Mouse (Mus musculus): ENCODE data around the gene Crtc1. TPM values are rescaled to one million over a fixed set of nuclear protein-coding genes. Genes with fewer than 3 reads are reported as not detected.

The Crtc1 gene
- total RNA-seq, 4 experiments from 2014 or later: 25.3 to 52.7 (median 36.5) TPM

DNA sequence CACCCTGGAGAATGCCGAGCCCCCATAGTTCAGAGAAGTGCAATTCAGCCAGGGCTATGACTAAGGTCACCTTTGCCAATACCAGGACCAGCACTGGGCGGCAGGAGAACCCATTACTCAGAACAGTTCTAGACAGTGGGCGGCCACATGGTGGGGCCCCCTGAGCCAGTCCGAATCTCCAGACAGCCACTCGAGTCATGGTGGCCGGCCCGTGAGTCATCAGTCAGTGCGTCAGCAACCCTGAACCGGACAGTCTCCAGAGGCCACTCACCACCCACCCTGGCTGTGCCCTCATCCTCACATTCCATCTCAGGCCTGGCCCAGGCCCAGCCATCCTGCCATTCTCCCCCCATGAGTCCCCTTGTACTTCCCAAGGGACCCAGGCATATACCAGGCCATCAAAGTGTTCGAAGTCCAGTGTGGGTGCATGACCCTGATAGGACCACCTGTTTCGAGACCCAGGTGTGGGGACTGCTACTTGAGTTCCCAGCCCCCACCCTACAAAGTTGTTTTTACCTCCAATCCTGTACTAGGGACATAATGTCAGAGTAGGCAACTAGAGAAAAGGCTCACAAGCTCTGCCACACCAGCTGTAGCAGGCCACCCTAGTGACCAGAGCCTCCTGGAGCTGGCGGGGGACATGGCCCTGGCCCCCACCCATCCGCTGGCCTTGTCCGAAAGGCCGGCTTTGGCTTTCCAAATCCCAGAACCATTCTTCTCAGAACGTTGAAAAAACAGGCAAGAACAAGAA, 22.6 kb upstream of the Crtc1 start:
- DNase-seq: peak; percentile 72

DNA sequence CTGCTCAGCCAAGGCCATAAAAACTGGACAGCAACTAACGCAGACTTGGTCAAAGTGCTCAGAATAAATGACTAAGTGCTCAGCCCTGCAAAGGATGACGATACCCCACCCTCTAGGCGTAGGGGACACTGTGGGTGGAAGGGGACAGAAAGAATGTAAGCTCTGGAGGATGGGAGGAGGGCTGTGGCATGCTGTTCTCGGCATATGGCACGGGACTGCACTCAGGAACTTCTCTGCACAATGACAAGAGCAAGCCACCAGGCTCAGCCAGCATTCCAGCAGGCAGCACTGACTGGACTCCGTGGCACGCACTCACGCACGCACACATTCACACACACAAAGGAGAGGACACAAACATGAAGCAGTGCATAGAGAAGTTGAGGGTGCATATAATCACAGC, 21.2 kb upstream of the Crtc1 start:
- no peak for DNase-seq

DNA sequence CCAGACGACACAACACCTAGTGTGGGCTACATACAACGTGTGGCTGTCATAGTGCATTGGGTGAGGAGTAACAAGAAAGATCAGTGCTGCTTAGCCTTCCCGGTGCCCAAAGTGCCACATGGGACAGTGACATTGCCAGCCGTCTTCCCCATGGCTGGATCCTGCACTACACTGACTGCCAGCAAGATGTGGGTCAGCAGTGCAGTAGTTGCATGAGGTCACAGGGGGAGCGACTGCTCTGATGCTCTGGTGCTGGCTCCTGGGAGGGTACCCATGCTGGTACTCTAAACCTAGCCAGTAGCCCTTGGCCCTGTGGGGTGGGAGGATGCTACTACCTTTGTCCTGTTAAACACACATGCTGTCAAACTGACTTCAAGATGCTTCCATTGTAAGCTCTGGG, 20.8 kb upstream of the Crtc1 start:
- no peak for DNase-seq

DNA sequence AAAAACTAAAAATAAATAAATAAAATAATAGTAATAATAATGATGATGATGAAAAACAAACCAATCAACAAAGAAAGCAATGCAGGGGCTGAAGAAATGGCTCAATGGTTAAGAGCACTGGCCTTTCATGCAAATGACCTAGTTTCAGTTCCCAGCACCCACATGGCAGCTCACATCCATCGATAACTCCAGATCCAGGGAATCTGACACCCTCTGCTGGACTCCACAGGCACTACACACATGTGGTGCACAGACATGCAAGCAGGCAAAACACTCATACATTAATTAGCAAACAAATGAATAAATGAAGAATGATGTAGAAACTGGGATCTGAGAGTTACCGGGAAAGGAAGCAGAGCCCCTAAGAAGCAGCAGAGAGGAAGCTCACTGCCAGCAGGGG, 20.3 kb upstream of the Crtc1 start:
- DNase-seq: no peak

DNA sequence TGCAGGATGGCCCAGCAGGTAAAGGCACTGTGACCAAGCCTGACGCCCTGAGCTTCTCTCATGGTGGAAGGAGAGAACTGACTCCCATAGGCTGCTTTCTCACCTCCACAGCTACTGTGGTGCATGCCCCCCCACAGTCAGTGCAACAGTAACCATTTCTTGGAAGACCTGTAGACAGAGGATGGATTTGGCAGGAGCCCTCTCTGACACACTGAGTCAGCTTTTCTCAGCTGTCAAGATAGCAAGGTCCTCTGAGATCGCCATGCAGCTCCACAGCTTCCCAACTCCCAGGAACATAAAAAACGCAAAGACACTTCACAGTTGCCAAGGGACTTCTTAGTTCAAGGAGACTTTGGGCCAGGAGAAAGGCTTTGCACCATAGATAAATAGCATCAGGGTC, 19.1 kb upstream of the Crtc1 start:
- peak; percentile 52 for DNase-seq

DNA sequence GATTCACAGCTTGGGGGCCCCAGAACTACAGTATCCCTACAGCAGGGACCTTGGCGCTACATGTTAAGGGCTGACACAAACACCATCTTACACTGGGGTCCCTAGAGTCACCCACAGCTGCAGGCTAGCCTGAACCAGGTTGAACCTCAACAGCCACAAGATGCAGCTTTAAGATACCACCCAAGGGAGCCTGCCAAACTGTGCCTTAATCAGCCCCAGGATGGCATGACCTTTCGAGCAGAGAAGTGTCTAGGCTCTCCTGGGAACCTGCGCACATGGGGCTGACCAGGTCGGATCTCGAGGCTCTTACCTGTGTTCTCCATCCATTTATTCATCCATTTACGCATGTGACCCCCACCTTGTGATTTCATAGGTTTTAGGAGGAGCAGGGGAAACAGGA, 18.5 kb upstream of the Crtc1 start:
- no peak for DNase-seq

DNA sequence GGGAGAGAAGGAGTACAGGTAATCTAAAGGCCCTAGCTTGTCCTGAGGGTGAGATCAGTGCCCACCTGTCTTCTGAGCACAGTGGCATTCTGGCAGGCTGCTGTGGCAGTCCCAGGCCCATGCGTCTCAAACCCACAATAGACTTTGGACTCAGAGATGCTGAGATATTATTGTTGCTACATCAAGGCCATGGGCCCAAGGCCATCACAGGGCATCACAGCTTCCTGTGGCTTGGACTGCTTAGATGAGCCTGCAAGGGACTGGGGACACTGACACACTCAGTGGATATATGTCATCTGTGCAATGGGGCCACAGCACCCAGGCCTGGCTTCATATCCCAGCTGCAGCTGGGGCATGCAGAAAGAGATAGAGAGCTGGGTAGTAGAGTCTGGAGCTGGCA, 17.6 kb upstream of the Crtc1 start:
- DNase-seq: peak; percentile 61

DNA sequence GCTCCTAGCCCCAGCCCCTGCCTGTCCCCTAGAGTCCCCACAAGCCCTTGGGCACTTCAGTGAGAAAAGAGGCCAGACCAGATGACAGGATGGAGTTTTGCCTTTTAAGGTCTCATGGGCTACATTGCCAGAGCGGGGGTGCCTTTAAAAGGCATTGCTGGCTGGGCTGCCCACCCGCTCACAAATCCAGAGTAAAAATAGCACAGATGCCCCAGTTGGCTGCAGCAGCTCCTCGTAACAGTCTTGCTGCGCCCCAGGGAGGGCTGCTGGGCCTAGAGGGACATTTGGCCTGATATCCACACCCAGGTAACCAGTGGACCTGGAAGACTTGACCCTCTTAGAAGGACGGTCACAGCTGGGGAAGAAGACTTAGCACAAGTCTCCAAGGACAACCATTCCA, 14.5 kb upstream of the Crtc1 start:
- no peak for DNase-seq

DNA sequence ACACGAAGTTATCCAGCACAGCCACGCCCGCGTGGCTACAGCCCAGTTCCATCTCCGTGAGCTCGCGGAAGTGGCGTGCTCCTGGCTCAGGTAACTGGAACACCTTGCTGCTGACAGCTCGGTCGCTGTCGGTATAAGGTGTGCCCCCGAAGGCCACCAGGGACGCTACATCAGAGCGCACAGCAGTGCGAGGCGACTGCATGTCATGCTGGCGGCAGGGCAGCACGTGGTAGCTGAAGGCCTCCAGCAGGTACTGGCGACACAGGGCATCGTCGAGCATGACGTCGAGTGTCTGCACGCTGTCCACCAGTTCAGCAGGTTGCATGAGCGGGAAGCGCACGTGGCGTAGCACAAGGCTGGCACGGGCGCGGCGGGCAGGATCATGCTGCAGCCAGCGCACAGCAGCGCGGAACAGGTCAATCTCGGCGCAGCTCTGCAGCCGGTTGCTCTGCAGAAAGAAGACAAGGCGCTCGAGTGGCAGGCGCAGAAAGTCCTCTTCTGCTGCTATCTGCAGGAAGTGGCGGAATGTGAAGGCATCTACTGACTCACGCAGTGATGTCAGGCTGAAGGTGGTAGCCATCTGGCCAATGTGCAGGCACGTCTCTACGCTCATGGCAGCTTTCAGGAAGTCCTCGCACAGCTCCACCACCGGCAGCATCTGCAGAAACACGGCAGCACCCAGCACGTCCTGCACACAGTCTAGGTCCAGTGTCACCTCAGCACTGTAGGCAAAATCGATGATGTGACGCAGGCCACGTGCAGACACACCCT, 13.0 kb upstream of the Crtc1 start:
- no peak for DNase-seq

DNA sequence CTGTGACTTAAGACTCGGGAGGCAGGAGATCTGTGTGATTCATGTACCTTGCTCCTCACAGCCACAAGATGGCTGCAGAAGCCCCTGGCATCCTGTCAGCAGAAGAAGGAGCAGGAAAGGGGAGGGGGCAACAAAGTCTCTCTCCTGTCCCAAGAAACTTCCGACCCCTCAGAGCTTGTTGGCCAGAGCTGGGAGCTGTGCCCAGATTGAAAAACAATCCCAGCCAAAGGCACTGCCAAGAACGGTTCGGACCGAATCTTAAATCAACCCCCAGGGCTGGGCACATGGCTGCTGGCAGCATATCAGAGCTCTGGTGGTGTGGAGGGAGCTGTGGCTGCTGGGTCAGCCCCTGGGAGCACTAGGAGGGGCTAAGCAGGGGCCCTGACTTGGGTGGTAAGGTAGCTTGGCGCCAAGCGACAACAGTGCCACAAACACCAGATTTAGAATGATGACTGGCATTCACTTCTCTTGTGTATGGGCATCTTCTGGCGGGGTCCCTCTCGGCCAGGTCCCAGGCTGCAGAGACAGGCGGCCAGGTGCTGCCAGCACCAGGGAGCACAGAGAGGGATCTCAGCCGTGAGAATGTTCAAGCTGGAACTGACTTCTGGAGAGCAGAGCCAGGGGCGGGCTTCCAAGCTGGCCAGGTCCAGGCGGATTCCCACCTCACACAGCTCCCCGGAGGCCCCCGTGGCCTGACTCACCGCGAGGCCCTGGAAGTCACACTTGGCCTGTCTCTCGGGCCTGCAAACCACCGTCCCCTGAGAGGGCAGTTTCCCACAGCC, 8.5 kb upstream of the Crtc1 start:
- no peak for DNase-seq

DNA sequence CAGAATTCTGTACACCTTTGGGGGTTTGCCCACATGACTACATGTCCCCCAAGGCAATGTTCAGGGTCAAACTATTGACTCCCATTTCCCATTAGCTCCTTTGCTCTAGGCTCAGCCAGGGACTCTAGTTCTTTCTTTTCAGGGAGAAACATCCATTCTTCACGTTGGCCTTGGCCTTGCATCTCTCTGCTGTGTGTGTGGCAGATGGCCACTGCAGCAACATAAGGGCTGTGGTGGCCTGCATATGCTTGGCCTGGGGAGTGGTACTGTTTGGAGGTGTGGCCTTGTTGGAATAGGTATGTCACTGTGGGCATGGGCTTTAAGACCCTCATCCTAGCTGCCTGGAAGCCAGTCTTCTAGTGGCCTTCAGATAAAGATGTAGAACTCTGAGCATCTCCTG, 6.6 kb upstream of the Crtc1 start:
- no peak for DNase-seq

DNA sequence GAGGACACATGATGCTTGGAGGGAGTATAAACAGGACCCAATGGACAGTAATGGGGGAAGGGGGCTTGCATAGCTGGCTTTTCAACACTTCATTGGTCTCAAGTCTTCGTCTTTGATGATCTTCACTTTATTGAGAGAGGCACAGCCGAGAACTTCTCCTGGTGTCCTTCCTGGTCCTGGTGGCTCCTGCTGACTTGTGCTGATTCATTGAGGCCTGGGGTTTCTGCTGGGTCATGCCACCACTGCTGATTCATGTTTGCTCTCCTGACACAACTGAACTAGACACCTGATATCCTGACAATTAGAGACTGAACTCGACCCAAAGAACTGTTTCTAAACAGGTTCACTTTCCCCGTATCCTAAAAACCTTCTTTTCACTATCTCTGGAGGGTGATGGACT, 3.9 kb upstream of the Crtc1 start:
- DNase-seq: no peak

DNA sequence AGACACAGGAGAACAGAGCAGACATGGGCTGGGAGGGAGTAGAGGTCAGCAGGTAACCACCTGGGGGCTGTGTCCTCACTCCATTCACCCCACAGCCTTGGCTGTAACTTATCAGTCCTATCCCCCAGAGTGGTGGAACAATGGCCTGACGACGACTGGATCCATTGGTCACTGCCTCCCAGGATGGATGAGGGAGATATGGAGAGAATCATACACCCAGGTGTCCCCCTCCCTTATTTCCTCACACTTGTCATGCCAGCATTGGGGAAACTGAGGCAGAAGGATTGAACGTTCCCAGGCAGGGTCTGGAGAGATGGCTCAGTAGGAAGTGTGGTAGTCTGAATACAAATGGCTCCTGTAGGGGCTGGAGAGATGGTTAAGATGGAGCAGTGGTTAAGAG, 2.2 kb upstream of the Crtc1 start:
- DNase-seq: no peak

DNA sequence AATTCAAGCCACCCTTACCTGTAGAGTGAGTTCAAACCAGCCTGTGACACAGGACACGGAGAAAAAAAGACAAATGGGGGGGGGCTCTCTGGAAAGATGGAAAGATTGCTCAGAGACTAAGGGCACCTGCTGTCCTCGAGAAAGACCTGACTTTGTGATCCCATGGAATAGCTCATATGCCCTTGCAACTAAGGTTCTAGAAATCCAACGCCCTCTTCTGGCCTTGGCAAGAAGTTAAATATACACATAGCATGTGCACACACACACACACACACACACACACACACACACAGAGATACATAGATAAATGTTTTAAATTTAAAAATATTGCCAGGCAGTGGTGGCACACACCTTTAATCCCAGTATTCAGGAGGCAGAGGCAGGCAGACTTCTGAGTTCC, 867 bp upstream of the Crtc1 start:
- no peak for DNase-seq

DNA sequence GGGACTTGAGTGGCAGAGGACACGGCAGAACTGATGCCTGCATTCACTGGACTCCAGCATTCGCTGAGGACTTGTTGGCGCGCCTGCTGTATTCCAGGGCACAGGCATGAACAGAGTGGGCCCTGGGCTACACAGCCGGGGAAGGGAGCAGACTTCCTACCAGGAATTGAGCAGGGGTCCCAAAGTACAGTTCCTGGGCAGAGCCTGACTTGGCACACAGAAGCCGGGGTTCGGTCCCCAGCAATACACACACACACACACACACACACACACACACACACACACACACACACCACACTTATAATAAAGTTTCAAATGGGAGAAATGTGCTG, 435 bp upstream of the Crtc1 start:
- no peak for DNase-seq

DNA sequence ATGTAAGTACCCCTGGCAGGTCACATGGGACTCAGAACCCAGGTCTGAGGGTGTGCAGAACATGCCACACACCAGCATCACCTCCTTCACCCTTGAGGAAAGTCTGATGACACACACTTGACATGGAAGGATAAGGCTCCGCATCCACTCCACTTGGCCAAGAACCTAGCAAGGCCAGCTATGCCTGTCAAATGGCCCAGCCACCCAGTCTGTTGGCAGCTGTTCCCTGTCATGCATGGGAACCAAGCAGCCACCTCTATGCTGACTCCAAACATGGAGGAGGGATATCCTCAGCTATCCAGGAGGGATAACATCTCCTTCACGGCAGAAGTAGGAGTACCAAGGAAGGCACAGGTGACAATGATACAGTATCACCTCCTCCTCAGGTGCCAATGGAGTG, 956 bp downstream of the Crtc1 start:
- DNase-seq: no peak

DNA sequence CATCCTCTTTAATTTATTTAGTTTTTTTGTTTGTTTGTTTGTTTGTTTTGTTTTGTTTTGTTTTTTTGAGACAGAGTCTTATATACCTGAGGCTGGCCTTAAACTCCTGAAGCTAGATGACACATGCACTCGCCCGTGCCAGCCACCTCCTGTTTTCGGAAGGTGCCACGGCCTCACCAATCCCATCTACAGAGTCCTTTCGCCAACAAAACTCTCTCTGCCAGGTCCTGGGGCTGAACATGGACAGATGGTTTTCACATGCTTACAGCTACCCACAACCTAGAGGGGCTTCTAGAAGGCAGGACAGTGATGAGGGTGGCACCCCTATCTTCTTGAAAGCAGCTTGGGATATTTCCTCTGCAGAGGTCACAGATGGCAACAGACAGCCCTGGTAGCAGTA, 4.2 kb downstream of the Crtc1 start:
- DNase-seq: no peak

DNA sequence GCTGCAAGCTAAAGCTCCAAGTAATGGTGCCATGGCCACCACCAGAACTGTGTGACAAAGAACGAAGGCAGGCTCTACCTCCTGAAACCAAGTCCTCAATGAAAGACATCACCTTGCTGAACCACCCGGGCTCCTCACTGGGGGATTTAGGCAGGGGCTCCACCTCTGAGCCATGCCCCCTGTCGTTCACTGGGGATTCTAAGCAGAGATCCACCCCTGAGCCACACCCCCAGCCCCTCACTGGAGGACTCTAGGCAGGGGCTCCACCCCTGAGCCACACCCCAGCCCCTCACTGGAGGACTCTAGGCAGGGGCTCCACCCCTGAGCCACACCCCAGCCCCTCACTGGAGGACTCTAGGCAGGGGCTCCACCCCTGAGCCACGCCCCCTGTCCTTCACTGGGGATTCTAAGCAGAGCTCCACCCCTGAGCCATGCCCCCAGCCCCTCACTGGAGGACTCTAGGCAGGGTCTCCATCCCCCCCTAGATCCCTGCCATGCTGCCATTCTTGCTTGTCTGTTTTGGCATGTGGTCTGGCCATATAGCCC, 6.3 kb downstream of the Crtc1 start:
- no peak for DNase-seq

DNA sequence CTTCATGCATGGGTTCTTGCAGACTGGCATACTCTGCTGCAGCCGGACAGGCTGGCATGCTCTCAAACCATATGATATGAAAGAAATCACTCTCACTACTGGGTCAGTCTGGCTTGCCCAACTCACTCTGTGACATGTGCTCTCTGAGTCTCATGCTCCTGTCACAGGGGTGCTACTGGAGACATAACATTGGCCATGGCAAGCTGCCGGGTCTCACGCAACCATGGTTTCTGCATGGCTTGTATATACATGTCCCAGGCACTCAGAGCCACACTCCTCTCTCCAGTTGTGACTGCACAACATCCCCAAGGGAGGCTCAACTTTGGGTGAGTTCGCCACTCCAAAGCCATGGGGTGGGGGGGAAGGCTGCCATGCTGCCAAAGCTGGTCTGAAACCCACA, 8.2 kb downstream of the Crtc1 start:
- no peak for DNase-seq

DNA sequence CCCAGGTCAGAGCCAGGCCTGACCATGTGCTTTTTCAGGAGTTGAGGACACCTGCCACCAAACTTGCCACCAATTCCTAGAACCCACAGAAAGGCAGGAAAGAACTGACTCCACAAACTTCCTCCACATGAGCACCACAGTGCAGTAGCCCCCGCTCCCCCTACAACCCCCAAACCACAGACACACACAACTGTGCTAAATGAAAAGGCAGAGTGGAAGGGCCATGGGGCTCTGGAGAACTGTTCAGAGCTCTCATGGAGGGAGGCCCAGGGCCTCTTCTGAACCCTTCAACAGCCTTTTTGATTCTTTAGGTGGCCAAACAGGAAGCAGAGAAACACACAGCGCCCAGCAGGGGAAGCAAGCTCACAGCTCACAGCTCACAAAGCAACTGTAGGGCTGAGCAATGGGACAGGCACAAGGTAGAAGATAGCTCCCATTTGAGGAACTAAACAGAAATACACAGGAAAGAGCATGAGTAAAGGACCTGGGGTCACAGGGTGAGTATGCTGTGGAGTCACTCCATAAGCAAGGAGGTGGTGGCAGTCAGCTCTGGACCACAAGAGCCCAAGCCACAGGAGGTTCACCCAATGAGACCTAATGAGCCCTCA, 13.0 kb downstream of the Crtc1 start:
- no peak for DNase-seq

DNA sequence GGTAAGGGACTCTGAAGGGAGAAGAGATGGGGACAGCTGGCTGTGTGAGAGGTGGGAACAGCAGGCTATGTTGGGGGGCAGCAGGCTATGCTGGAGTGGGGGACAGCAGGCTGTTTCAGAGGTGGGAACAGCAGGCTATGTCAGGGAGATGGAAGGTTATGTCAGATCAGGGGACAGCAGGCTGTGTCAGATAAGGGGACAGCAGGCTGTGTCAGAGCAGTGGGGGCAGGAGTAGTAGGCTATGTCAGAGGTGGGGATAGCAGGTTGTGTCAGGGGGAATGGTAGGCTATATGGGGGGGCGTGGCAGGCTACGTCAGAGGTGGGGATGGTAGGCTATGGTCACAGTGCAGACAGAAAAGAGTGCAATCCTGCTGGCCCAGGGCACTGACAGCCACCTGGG, 16.7 kb downstream of the Crtc1 start:
- DNase-seq: no peak

DNA sequence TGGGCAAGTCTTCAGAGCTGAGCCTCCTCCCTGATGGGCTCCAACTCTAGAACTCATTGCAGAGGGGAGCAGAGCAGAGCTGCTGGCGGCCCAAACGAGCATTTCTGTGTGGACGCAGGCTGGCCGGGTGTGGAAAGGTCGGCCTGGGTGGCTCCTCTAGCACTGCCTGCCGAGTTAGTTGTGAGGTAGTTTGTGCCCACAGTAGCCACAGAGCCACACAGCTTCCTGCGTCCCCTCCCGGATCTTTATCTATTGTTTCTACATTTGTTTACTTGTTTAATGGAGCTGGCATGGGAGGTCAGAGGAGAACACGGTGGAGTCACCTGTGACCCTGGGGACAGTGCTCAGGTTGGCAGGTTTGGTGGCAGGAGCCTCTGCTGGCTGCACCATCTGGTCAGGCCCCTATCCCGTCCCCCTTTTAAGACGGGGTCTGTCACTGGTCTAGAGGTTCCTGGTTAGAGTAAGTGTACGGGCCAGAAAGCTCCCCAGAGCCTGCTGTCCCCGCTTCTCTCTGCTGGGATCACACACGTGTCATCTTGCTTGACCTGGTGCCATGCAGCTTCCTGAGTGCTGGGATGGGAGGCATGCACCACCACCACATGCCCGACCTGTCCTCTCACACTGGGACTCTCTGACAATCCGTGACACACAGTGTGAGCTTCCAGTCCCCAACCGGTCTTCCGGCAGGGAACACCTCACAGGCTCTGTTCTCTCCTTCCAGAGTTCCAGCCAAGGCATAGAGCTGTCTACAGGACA, 17.9 kb downstream of the Crtc1 start:
- DNase-seq: no peak
